Mouse (Mus musculus) G1E (cell line): ENCODE data around the gene Rpl22l1.
A peak's percentile ranks its signal among the peaks of the same experiment; 100 is the strongest.

Source experiments
- CTCF ChIP-seq: IDR thresholded peaks from 2 replicates; pipeline ENCODE4 v1.5.1; 2012; ENCODE audit warnings: low read depth, low read length, inconsistent platforms, mixed read lengths
- GATA1 ChIP-seq: IDR thresholded peaks from 2 replicates; pipeline ENCODE4 v1.6.1; 2012; ENCODE audit warnings: borderline replicate concordance, low read length, inconsistent platforms, mixed read lengths
- GATA2 ChIP-seq: IDR thresholded peaks from 2 replicates; pipeline ENCODE4 v1.6.1; 2012; ENCODE audit warnings: low read depth, low read length, inconsistent platforms, borderline replicate concordance
- TAL1 ChIP-seq: conservative IDR thresholded peaks from 2 replicates; pipeline ENCODE4 v1.6.1; 2012; ENCODE audit warnings: low read depth, low read length, inconsistent platforms, mixed read lengths

DNA sequence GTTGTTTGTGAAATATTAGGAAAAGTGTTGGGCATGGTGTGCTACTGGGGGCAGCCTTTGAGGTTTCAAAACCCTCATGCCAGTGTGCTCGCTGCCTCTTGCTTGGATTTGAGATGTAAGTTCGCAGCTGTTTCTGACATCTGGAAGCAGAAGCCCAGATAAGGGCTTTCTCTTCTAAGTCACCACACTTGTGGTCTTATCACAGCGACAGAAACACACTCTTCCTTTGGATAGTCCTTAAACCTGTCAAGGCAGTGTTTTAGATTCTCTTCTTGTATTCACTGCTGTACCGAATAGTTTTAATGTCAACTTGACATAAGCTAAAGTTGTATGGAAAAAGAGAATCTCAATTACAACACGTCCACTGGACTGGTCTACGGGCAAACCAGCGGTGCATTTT, 29.9 kb upstream of the Rpl22l1 start:
- no peak for TF ChIP-seq CTCF
- no peak for TF ChIP-seq GATA1
- TF ChIP-seq GATA2, result no peak
- peak; percentile 88 for TF ChIP-seq TAL1
